Mouse (Mus musculus) monocyte, adult 5-6 weeks (primary cell): ENCODE results near the gene Nanp. TPM values are rescaled to one million over a fixed set of nuclear protein-coding genes. Genes with fewer than 3 reads are reported as not detected.

Experiments
- ATAC-seq: fragments of 153-309, 156-312 bp; replicated peaks from 2 replicates; pipeline ENCODE4 v1.8.0; 2017; ENCODE audit warnings: mild to moderate bottlenecking; ENCODE audit not compliant: low TSS enrichment, insufficient number of reproducible peaks, severe bottlenecking, poor library complexity, low FRiP score
- total RNA-seq: library from RNA; stranded (forward); fragments of 200-1000, 200-491, 200-594 nt; gene quantifications from 3 replicates; pipeline ENCODE4 v1.2.3, GENCODE M21; 2017

Gene Nanp
- 8.2 to 14.5 TPM (median 12.2 TPM) in 3 replicates for total RNA-seq

DNA sequence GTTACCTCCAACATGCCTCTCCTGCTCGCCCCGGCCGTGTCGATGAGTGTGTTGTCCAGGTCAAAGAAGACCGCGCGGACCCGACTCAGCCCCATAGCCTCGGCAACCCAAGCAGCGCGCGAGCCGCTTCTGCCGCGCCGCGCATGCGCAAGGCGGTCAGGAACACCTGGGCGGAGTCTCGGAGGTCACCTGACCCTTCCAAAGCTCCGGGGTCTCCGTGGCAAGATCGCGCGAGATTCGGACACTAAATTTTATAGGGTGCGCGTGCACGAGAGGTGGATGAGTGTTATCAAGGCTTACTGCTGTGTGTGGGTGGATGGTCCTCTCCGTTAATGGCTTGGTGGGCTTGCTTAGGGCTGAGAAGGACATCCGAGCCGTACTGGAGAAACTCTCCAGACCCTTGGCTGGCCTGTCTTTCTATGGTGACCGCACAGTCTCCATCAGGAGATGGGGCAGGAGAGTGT is at the start of gene Nanp, which contains the start of gene Ninl:
TSS of gene Nanp (minus strand) at position 167 of the 464 bp plus-strand sequence.
TSS of gene Ninl (minus strand) at position 151 of the 464 bp plus-strand sequence.
- ATAC-seq, result peak; percentile 93

DNA sequence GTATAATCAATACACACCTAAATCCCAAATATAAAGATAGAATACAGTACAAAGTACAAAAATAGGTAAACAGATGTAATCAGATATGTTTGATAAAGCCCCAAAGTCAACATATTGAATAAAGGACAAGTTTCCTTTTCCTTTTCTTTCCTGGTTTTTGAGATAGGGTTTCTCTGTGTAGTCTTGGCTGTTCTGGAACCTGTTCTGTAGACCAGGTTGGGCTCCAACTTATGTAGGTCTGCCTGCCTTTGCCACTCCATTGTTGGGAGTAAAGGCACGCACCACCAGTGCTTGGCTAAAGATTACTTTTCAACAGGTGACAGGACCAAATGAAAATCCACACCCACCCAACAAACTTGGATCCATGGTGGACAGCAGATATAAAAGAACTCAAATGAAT is 17.4 kb upstream of the Nanp start:
- no peak for ATAC-seq

DNA sequence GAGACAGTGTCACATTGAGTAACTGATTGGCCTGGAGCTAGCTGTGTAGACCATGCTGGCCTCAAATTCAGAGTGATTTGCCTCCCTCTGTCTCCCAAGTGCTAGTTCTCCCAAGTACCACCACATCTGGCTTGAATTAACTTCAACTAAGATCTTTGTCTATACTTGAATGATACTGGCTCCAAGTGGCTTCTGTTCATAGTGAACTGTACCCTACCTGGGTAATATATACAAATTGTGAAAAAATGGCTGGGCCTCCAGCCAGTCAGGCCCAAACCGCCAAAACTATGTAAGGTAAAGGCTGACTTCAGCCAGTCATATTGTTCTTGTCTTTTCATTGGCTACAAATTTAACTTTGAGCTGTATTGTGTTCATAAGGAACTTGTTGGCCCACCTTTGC is 1.2 kb upstream of the Nanp start:
- no peak for ATAC-seq

DNA sequence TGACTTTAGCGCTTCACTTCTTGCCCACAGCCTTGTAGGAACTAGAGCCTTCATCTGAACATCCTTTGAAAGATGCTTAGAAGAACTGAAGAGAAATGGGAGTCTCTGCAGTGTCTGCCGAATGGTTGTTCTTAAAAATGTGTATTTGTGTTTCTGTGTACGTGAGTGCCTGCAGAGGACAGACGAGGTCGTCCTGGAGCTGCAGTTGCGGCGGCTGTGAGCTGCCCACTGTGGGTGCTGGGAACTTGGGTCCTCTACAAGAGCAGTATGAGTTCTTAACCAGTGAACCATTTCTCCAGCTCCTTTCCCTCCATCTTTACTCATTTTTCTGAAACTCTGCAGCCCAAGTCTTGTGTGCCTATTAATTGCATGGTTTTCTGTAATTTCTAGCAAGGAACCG is 528 bp upstream of the Nanp start:
- no peak for ATAC-seq

DNA sequence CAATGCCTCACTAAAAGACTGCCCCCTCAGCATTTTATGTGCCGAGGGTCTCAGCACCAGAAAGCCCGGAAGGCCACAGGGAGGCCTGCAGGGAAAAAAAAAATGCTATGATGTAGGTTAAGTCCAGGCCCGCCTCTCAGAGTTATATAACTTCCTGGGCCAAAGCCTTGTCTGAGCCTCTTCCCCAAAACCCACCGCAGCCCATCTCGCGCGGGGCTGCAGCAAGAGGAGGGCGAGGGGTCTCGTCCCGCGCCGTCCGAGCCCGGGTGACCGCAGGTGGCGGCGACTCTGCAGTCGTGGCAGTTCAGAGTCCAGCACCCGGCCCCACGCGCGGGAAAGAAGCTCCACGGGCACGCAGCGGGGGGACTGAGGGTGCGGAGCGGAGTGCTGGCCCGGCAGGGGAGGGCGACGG is 381 bp downstream of the Nanp start:
- 0 out of 2 replicates have a peak, but pooled peaks have one; percentile 2 for ATAC-seq

DNA sequence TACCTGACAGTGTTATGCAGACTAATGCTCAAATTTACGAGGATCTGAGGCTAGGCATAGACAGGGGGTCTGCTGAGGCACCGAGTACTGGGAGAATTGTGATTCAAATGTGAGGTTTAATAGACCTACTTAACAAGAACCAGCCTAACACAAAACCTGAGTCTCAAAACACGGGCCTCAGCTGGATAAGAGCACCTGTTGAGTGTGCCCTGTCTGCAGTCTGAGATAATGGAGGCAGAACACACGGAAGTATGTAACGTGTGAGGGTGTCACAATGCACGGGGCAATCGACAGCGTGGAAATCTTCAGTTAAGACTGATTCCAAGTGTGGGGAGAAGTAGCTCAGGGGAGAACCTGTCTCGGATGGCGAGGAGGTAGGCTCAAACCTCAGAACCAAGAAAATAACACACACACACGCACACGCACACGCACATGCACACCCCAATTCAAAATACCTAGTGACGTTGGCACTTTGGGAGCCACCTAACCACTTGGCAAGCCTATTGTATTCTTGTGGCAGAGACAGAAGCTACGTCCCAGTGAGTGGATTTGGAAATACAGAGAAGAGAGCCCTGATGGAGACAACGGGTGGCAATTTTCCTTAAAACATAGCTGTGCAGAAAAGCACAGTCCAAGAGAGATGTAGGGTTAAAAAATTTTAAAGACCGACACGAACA is 1.2 kb downstream of the Nanp start:
- 0 out of 2 replicates have a peak, but pooled peaks have one; percentile 11 for ATAC-seq

DNA sequence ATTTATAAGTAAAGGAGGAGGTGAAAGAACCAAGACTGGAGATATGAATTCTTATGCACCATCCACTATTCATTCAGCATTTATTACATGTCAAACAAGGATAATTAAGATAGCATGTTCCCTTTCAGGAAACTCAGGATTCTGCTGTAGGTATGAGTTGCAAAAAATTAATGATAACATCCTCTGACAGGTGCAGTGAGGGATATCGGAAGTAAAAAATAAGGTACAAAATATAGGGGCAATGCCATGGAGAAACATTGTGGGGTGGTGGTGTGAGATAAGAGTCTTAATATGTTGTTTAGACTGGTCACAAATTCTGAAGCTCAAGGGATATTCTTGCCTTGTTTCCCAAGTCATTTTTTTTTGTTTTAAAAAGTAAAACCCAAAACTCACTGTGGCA is 1.9 kb downstream of the Nanp start:
- ATAC-seq, result no peak

DNA sequence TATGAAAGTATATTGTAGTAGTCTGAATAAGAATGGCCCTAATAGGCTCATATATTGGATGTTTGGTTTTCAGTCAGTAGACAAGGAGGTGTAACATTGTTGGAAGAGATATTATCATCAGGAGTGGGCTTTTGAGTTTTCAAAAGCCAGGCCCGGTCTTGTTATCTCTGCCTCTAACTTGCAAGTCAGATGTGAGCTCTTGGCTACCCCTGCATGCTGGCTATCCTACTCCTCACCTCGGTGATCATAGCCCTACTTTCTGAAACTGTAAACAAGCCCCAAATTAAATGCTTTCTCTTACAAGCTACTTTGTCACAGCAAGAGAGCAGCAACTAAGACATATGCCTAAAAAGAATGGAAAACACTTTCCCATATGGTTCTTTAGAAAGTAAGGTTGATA is 2.5 kb downstream of the Nanp start:
- ATAC-seq, result no peak

DNA sequence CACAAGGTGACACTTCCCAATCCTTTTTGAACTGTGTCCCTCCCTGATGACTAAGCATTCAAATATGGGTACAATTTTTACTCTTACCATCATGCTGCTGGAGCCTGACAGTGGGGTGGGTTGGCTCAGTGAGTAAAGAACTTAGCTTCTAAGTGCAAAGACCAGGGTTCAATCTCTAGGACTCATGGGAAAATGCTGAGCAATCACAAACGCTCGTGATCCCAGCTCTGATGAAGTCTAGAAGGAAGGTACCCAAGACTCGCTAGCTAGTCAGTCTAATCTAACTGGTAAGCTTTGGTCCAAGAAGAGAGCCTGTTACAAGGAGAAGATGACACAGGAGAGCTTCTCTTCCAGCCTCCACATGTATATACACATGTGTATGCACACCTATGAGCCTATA is 4.8 kb downstream of the Nanp start:
- no peak for ATAC-seq

DNA sequence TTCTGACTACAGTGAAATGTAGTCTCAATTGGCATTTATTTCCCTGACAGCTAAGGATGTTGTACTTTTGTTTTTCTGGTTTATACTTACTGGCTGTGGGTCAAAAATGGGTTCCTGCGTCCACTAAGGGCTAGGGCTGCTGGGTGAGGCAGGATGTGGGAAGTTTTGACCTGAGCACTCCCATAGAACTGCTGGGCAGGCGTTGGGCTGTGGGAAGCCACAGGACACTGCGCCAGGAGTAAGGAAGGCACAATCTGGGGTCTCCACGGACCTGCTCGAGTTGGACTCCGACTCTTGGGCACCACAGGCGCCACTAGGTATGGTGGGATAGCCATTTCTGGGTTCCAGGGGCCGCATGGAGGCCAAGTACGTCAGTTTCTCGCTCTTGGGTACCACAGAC is 18.0 kb downstream of the Nanp start:
- ATAC-seq, result no peak

DNA sequence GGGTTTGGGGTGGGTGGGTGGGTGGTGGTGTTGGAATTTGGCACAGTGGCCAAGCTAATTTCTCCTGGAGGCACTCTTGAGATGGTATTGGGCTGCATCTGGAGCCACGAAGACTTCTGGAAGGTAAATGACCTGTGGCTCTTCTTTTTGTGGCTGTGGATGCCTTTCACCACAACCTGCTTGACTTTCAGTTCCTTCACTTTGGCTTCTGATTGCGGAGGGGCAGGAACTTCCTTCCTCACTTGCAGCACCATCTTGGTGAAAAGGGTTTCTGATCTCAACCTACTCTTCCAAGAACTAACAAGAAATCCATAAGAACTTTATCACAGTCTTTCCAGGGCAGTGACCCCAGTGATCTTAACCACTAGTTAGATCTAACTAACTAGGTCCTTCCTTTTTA is 23.9 kb downstream of the Nanp start:
- no peak for ATAC-seq

DNA sequence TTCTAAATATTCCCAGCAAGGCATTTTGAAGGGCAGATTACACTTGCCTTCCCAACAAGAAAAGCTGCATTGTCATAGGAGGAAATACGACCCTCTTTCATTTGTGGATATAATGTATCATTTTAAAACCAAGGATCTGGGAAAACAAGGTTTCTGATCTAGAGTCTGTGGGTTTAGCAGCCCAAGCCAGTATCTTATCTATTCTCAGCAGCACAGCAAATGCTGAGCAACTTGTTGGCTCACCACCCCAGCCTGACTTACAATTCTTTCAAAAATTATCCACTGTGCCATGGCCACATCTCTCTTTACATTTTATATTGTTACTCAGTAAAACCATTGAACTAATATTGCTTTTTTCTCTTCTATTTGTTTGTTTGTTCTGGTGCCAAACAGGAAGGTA is 27.9 kb downstream of the Nanp start:
- ATAC-seq, result no peak

DNA sequence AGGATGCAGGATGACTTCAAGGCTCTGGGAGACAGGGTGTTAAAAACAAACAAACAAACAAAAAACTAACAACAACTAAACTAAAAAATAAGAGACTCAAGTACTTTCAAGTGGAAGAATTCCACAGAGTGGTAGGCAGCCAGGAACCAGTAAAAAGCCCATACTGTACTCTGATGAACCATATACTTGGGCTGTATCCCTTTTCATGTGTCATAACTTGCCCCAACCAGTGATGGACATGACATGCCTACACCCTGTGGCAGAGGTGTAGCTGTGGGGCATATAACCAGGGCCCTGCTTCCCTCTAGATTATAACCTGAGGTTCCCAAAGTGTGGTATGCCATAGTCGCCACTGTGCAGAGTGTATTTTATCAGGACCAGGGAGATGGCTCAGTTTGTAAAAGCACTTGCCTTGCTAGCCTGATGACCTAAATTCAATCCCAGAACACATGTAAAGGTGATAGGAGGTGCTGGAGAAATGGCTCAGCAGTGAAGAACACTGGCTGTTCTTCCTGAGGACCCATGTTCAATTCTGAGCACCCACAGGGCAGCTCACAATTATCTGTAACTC is 29.6 kb downstream of the Nanp start:
- ATAC-seq, result no peak

DNA sequence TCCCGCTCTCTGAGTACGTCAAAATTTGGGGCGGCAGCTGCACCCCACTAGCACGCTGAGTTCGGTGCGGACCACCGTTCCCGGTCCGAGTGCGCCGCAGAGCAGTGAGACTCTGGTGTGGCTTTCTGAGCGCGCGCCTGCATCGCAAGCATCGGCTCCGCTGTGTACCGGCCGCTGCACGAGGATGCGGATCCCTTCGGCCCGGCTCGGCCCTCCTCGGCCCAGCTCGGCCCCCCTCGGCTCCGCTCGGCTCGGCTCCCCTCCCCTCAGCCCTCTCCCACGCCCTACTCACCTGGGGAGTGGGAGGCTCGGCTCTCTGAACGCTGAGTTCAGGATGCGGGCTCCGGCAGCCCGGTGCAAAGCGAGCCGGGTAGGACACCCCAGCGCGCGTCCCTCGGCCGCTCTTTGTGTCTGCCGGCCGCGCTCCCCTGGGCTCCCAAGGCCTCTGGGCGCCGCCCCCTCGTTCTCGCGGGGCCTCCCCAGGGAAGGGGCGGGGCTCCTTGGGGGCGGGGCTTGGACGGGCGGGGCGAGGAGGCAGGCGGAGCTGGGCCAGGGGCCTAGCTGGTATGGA is 30.2 kb downstream of the Nanp start:
- ATAC-seq, result no peak

DNA sequence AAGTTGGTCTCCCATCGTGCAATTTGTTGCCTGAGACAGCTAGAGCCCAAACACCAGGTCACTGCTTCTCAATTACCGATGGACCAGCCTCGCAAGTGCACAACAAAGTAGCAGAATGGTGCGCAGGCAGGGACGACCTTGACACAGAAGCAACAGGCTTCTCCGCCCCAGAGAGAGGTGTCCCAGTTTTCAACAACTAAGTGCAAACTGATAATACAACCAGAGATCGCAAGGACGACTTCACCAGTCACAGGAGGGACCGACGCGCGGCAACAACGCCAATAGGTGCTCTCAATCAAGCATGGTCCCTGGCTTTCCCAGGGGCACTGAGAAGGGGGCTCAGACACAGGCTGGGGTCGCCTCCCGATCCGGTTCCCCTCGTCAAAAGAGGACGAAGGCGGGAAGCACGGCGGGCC is 30.7 kb downstream of the Nanp start:
- no peak for ATAC-seq

DNA sequence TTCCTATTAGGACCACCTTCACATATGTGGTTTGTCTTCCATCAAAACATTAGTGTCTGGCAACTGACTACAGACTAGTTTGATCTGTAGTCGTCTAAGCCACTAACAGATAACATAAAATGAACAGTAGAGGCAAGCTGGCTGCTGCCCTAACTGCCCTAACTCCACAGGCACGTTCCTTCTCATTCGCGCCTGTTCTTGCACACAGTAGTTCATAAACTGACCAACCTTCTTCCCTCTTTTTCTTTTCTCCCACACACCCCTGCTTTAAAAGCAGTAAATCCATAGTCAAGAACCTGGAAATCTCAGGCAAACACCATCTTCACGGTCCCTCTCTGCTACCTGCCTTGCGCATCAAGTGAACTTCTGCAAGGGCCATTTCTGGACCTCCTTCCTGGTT is 31.2 kb downstream of the Nanp start:
- no peak for ATAC-seq

DNA sequence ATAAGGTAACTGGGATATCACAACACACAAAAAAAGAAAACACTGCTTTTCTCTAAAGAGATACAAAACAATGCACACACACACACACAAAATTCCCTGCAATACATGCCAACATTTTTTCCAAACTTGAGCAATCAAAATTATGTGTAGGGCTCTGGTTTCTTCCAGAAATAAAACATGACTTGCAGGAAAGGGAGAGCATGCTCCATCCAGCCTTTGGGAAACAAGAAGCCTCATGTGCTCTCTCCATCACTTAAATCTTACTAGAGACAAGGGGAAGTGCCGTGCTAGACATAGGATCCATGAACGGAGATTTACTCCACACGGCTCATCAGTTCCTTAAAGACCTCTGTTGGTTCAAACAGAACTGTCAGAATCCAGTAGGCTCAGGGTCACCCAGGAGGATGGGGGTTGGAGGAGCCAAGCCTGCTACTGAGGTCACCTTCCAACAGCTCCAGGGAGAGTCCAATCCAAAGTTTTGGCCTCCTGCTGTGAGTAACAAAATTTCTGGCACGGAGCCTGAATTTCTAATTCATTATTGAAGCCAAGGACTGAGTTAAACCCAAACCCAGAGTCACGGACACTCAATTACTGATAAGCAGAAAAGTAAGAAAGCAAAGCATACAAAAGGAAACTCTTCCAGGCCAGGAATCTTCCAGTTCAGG is 32.8 kb downstream of the Nanp start:
- no peak for ATAC-seq

DNA sequence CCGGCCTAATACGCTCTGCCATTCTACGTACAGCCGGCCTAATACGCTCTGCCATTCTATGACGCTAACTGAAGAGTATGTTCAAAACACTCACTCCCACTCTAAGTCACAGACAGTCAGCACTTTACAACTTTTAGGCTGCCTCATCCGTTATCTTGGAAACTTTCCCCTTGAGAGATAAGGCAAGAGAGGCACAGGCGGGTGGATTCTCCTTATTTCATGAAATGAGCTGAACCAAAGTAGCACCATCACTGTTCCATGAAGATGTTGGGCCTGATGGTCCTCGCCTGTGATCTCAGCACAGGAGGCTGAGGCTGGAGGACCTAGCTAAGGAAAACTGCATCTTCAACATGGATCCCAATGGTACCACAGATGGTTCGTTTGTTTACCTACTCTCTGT is 34.8 kb downstream of the Nanp start:
- ATAC-seq, result no peak

DNA sequence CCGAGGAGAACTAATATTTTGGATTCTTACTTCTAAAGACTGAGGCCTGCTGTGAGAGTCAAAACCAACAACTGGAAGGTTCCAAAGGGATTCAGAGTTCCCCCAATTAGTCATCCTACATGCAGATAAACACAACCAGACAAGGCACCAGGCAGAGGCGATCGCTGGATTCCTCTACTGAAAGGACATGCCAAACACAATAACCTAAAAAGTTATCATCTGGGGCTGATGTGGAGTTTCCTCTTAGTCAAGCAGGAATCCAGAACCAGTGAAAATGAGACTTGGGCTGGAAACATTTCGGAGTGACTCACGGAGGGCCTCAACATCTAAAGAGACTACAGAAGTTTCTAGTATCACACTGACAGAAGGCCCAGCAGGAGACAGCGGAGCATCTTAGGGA is 35.4 kb downstream of the Nanp start:
- no peak for ATAC-seq
